Mouse (Mus musculus) CH12.LX (cell line): Measurements from ENCODE around the gene Ccdc183. TPM values are rescaled to one million over a fixed set of nuclear protein-coding genes. Genes with fewer than 3 reads are reported as not detected.

Experiments used
- DNase-seq: peaks from one replicate; pipeline ENCODE4 v3.0.0-alpha.2; 2013; ENCODE audit errors: extremely low read depth
- H3K27ac ChIP-seq: 2 replicates; pipeline ENCODE4 v1.5.1; 2012; ENCODE audit warnings: low read depth, mild to moderate bottlenecking, control low read depth, moderate library complexity; ENCODE audit not compliant: insufficient read depth
- H3K27me3 ChIP-seq: replicated peaks from 2 replicates; pipeline ENCODE3; 2012; ENCODE audit warnings: inconsistent platforms
- H3K36me3 ChIP-seq, 2 experiments: replicated peaks in 1 of 2; 2 replicates each; pipeline versions ENCODE3 to v1.6.1; 2012; ENCODE audit warnings: inconsistent platforms in 1 of 2, low read length in 1 of 2, mild to moderate bottlenecking in 1 of 2, mixed read lengths in 1 of 2, moderate library complexity in 1 of 2; ENCODE audit not compliant: control insufficient read depth in 1 of 2, insufficient read depth in 1 of 2
- H3K4me1 ChIP-seq, 2 experiments: 2 replicates each; pipeline ENCODE4 v1.6.1; 2012; ENCODE audit warnings: inconsistent platforms in 1 of 2, moderate library complexity in 1 of 2; ENCODE audit not compliant: insufficient read depth in 2 of 2, control insufficient read depth in 1 of 2
- H3K4me2 ChIP-seq: 2 replicates; pipeline ENCODE4 v1.6.1; 2012; ENCODE audit warnings: low read depth, mild to moderate bottlenecking, control low read depth; ENCODE audit not compliant: poor library complexity, insufficient read depth, severe bottlenecking
- H3K4me3 ChIP-seq, 3 experiments: fragments of 150-350 bp in 1 of 3; sonication (generic) in 1 of 3; replicated peaks in 1 of 3; 2 replicates each; pipeline versions ENCODE3 to v1.5.1; 2011 to 2012; ENCODE audit warnings: low read depth in 2 of 3, low read length in 2 of 3, mild to moderate bottlenecking in 2 of 3, moderate library complexity in 2 of 3, control low read depth in 1 of 3, improper control_type of control experiment in 1 of 3, inconsistent platforms in 1 of 3, mixed read lengths in 1 of 3; ENCODE audit not compliant: poor library complexity in 1 of 3
- H3K79me2 ChIP-seq: replicated peaks from 2 replicates; pipeline ENCODE4 v1.6.1; 2012; ENCODE audit warnings: mild to moderate bottlenecking, moderate library complexity; ENCODE audit not compliant: control insufficient read depth, poor library complexity, insufficient read depth, severe bottlenecking; ENCODE audit errors: extremely low read depth
- H3K9ac ChIP-seq: 2 replicates; pipeline ENCODE4 v1.6.1; 2012; ENCODE audit warnings: low read depth, mild to moderate bottlenecking, control low read depth, moderate library complexity; ENCODE audit not compliant: insufficient read depth
- H3K9me3 ChIP-seq: replicated peaks from 2 replicates; pipeline ENCODE3; 2012; ENCODE audit warnings: low read length, inconsistent platforms, mixed read lengths
- BHLHE40 ChIP-seq: IDR thresholded peaks from 2 replicates; pipeline ENCODE4 v1.6.1; 2011; ENCODE audit warnings: mild to moderate bottlenecking, low read depth, low read length, improper control_type of control experiment
- CHD1 ChIP-seq: IDR thresholded peaks from 2 replicates; pipeline ENCODE4 v1.6.1; 2012; ENCODE audit warnings: low read depth, low read length, improper control_type of control experiment, inconsistent platforms
- CHD2 ChIP-seq: IDR thresholded peaks from 2 replicates; pipeline ENCODE4 v1.6.1; 2011; ENCODE audit warnings: low read length, improper control_type of control experiment
- CTCF ChIP-seq, 2 experiments: IDR thresholded peaks in 1 of 2; conservative IDR thresholded peaks in 1 of 2; 2 replicates each; pipeline ENCODE4 v1.5.1; 2011 to 2012; ENCODE audit warnings: low read depth in 2 of 2, low read length in 2 of 2, improper control_type of control experiment in 1 of 2, inconsistent platforms in 1 of 2, mild to moderate bottlenecking in 1 of 2, moderate library complexity in 1 of 2
- E2F4 ChIP-seq: IDR thresholded peaks from 2 replicates; pipeline ENCODE4 v1.6.1; 2011; ENCODE audit warnings: low read depth, low read length, improper control_type of control experiment; ENCODE audit not compliant: insufficient replicate concordance
- ELF1 ChIP-seq: IDR thresholded peaks from 2 replicates; pipeline ENCODE4 v1.6.1; 2014; ENCODE audit warnings: low read depth, mild to moderate bottlenecking, inconsistent platforms, low read length, improper control_type of control experiment
- EP300 ChIP-seq: IDR thresholded peaks from 2 replicates; pipeline ENCODE4 v1.6.1; 2011; ENCODE audit warnings: low read length, improper control_type of control experiment
- ETS1 ChIP-seq: conservative IDR thresholded peaks from 2 replicates; pipeline ENCODE4 v1.6.1; 2012; ENCODE audit warnings: low read depth, mild to moderate bottlenecking, inconsistent platforms, low read length, improper control_type of control experiment, moderate library complexity
- GABPA ChIP-seq: IDR thresholded peaks from 2 replicates; pipeline ENCODE4 v1.6.1; 2012; ENCODE audit warnings: low read depth, low read length, improper control_type of control experiment, inconsistent platforms; ENCODE audit not compliant: insufficient replicate concordance
- HCFC1 ChIP-seq: IDR thresholded peaks from 2 replicates; pipeline ENCODE4 v1.6.1; 2012; ENCODE audit warnings: low read depth, mild to moderate bottlenecking, inconsistent platforms, low read length, improper control_type of control experiment
- IRF4 ChIP-seq: IDR thresholded peaks from 2 replicates; pipeline ENCODE4 v1.6.1; 2014; ENCODE audit warnings: low read depth, mild to moderate bottlenecking, inconsistent platforms, low read length, improper control_type of control experiment
- JUN ChIP-seq: IDR thresholded peaks from 2 replicates; pipeline ENCODE4 v1.6.1; 2011; ENCODE audit warnings: low read depth, mild to moderate bottlenecking, low read length, improper control_type of control experiment, moderate library complexity; ENCODE audit not compliant: insufficient read depth
- JUND ChIP-seq: conservative IDR thresholded peaks from 2 replicates; pipeline ENCODE4 v1.6.1; 2011; ENCODE audit warnings: low read depth, low read length, improper control_type of control experiment
- KAT2A ChIP-seq: IDR thresholded peaks from 2 replicates; pipeline ENCODE4 v1.6.1; 2012; ENCODE audit warnings: low read length, improper control_type of control experiment, inconsistent platforms; ENCODE audit not compliant: insufficient replicate concordance
- MAFK ChIP-seq: IDR thresholded peaks from 2 replicates; pipeline ENCODE4 v1.6.1; 2011; ENCODE audit warnings: low read length, improper control_type of control experiment; ENCODE audit not compliant: insufficient replicate concordance
- MAX ChIP-seq: IDR thresholded peaks from 2 replicates; pipeline ENCODE4 v1.6.1; 2011; ENCODE audit warnings: low read length, improper control_type of control experiment
- MAZ ChIP-seq: IDR thresholded peaks from 2 replicates; pipeline ENCODE4 v1.6.1; 2012; ENCODE audit warnings: low read depth, mild to moderate bottlenecking, inconsistent platforms, low read length, improper control_type of control experiment, moderate library complexity
- MEF2A ChIP-seq: IDR thresholded peaks from 2 replicates; pipeline ENCODE4 v1.6.1; 2014; ENCODE audit warnings: low read depth, mild to moderate bottlenecking, inconsistent platforms, low read length, improper control_type of control experiment, borderline replicate concordance
- MXI1 ChIP-seq: IDR thresholded peaks from 2 replicates; pipeline ENCODE4 v1.6.1; 2011; ENCODE audit warnings: mild to moderate bottlenecking, low read depth, low read length, improper control_type of control experiment
- MYC ChIP-seq: IDR thresholded peaks from 2 replicates; pipeline ENCODE4 v1.6.1; 2011; ENCODE audit warnings: low read depth, mild to moderate bottlenecking, improper control_type of control experiment, low read length
- NELFE ChIP-seq: IDR thresholded peaks from 2 replicates; pipeline ENCODE4 v1.6.1; 2011; ENCODE audit warnings: low read depth, low read length, improper control_type of control experiment
- NRF1 ChIP-seq: IDR thresholded peaks from 2 replicates; pipeline ENCODE4 v1.6.1; 2014; ENCODE audit warnings: low read depth, mild to moderate bottlenecking, inconsistent platforms, low read length, improper control_type of control experiment, moderate library complexity
- PAX5 ChIP-seq: IDR thresholded peaks from 2 replicates; pipeline ENCODE4 v1.6.1; 2012; ENCODE audit warnings: low read length, inconsistent platforms, mixed read lengths
- POLR2A ChIP-seq: IDR thresholded peaks from 2 replicates; pipeline ENCODE4 v1.6.1; 2011; ENCODE audit warnings: low read depth, mild to moderate bottlenecking, improper control_type of control experiment, low read length
- POLR2AphosphoS2 ChIP-seq: IDR thresholded peaks from 2 replicates; pipeline ENCODE4 v1.6.1; 2011; ENCODE audit warnings: low read depth, low read length, improper control_type of control experiment
- RAD21 ChIP-seq: IDR thresholded peaks from 2 replicates; pipeline ENCODE4 v1.6.1; 2011; ENCODE audit warnings: low read depth, mild to moderate bottlenecking, low read length, improper control_type of control experiment, moderate library complexity
- RCOR1 ChIP-seq: conservative IDR thresholded peaks from 2 replicates; pipeline ENCODE4 v1.6.1; 2012; ENCODE audit warnings: low read depth, mild to moderate bottlenecking, inconsistent platforms, low read length, improper control_type of control experiment
- SIN3A ChIP-seq: IDR thresholded peaks from 2 replicates; pipeline ENCODE4 v1.6.1; 2012; ENCODE audit warnings: low read length, improper control_type of control experiment, inconsistent platforms
- SMC3 ChIP-seq: IDR thresholded peaks from 2 replicates; pipeline ENCODE4 v1.6.1; 2011; ENCODE audit warnings: low read depth, low read length, improper control_type of control experiment
- TBP ChIP-seq: conservative IDR thresholded peaks from 2 replicates; pipeline ENCODE4 v1.6.1; 2011; ENCODE audit warnings: low read depth, low read length, improper control_type of control experiment
- TCF12 ChIP-seq: IDR thresholded peaks from 2 replicates; pipeline ENCODE4 v1.6.1; 2014; ENCODE audit warnings: low read depth, mild to moderate bottlenecking, inconsistent platforms, low read length, improper control_type of control experiment
- UBTF ChIP-seq: IDR thresholded peaks from 2 replicates; pipeline ENCODE4 v1.6.1; 2012; ENCODE audit warnings: low read depth, mild to moderate bottlenecking, inconsistent platforms, low read length, improper control_type of control experiment, moderate library complexity
- USF1 ChIP-seq: IDR thresholded peaks from 2 replicates; pipeline ENCODE4 v1.6.1; 2014; ENCODE audit warnings: low read depth, mild to moderate bottlenecking, inconsistent platforms, low read length, improper control_type of control experiment
- USF2 ChIP-seq: conservative IDR thresholded peaks from 2 replicates; pipeline ENCODE4 v1.6.1; 2011; ENCODE audit warnings: low read depth, low read length, improper control_type of control experiment
- ZC3H11A ChIP-seq: IDR thresholded peaks from 2 replicates; pipeline ENCODE4 v1.6.1; 2012; ENCODE audit warnings: low read depth, mild to moderate bottlenecking, inconsistent platforms, low read length, improper control_type of control experiment
- ZKSCAN1 ChIP-seq: IDR thresholded peaks from 2 replicates; pipeline ENCODE4 v1.6.1; 2012; ENCODE audit warnings: low read depth, inconsistent platforms, low read length, improper control_type of control experiment, borderline replicate concordance
- ZMIZ1 ChIP-seq: IDR thresholded peaks from 2 replicates; pipeline ENCODE4 v1.6.1; 2012; ENCODE audit warnings: low read depth, mild to moderate bottlenecking, inconsistent platforms, low read length, improper control_type of control experiment
- ZNF384 ChIP-seq: IDR thresholded peaks from 2 replicates; pipeline ENCODE4 v1.6.1; 2012; ENCODE audit warnings: low read depth, low read length, improper control_type of control experiment, inconsistent platforms
- dilution Hi-C: fragments of 300-500 bp; cut with MboI; formaldehyde crosslinking; loops from 2 replicates; pipeline ENCODE4 v1.14.3; 2020; ENCODE audit warnings: low sequenced_read_pairs; ENCODE audit not compliant: extremely low pct_unique_long_range_greater_than_20kb, extremely low pct_ligation_motif_present
- in situ Hi-C: fragments of 300-500 bp; cut with MboI; formaldehyde crosslinking; loops from 3 replicates; pipeline ENCODE4 v1.14.3; 2019; ENCODE audit warnings: low sequenced_read_pairs, low pct_ligation_motif_present, low pct_unique_long_range_greater_than_20kb, mixed read lengths
- polyA plus RNA-seq: library from polyadenylated mRNA; unstranded; fragments of >175 nt; gene quantifications from 2 replicates; pipeline ENCODE4 v1.2.1, GENCODE M21; 2012; ENCODE audit warnings: low read depth; ENCODE audit not compliant: insufficient read length
- total RNA-seq, 2 experiments: library from RNA; depleted of rRNA; stranded (reverse); fragments of 300-350 nt in 1 of 2; fragments of >200 nt in 1 of 2; gene quantifications; 2 replicates each; pipeline ENCODE4 v1.2.3; 2012 to 2014

Ccdc183 gene
- total and polyA plus RNA-seq, 3 experiments = 0.13 TPM; not detected in 2

DNA sequence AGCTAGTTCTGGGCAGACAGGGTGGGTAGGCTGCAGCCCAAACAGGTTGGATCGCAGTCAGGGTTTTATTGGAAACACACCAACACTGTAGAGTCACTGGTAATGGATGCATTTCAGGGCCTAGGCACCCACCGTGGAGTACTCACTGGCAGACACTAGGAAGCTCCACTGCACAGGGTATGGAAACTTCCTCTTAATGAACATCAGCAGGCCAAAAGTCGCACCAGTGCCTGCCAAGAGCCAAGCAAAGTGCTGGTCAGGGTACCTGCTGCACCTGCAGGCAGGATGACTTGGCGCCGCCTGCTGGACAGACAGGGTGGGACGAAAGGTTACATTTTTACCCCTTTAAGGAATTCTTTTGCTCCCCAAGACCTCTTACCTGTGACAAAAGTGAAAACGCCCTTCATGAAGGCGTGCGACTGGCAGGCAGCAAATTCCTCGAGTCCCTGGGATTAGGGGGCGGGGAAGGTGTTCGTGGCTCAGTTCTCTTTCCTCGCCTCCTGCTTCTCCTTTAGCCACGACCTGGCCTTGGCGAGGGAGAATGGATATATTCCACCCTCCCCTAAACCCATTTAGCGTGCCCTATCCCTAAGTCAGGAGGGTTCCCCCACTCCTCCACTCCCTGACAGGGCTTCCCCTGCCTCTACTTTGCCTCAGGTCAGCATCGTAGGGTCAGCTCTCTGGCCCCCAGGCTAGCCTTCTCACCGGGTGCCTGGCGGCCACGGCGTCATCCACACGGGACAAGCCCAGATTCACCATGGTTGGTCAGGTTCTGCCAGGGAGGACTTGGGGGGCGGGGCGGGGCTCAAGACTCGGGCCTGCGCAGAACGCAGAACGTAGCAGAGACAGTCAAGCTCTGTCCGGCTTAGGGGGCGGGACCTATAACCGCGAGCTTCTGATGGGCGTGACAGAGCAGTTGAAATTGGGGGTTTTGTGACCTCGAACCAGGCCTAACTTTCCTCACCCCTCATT is 4.0 kb upstream of the Ccdc183 start, which contains the start of gene Tmem141:
Gene Tmem141, minus strand, starts transcription at position 777 of the 972 bp plus-strand sequence.
- Histone ChIP-seq H3K9me3 (no peaks in the 10 kb centered on the region), H3K79me2 (no peaks in the 10 kb centered on the region), H3K27me3 (peaks cover 42% of the 10 kb centered on the region), H3K27ac (no peak within 1 kb of the TSS), H3K4me3 (peak within 1 kb of the TSS; percentile 52 to 60 (median 56)), H3K4me1 (peaks cover 0 to 10% of the 10 kb centered on the region in 2 experiments; a peak in 2 of 4 replicates), H3K4me2 (peak within 1 kb of the TSS; percentile 82), H3K9ac (peak within 1 kb of the TSS; percentile 51; the same call in 1 of the 2 replicates), H3K36me3 (peaks cover 0 to 3% of the 10 kb centered on the region in 2 experiments)
- peak; percentile 80 for DNase-seq
- in situ Hi-C loops (no loop called here), dilution Hi-C loops (no loop called here)
- TF ChIP-seq KAT2A (no peak), TCF12 (peak; percentile 35; the same call in 1 of the 2 replicates), JUN (no peak), POLR2A (peak; percentile 56; the same call in 1 of the 2 replicates), TBP (no peak), CTCF (conservative IDR thresholded peaks at IDR 0.05 in 1 of 2, IDR thresholded peaks at IDR 0.05 in 1 of 2; ENCODE audit: low read depth in 2 of 2, low read length in 2 of 2) (peak; percentile 69 to 74), ZC3H11A (no peak), CHD2 (no peak), USF2 (no peak), MAZ (no peak), RAD21 (peak; percentile 38), ETS1 (no peak), MAFK (no peak), USF1 (no peak), ZNF384 (no peak), SMC3 (peak; percentile 54), BHLHE40 (no peak), NELFE (no peak), MYC (no peak), POLR2AphosphoS2 (no peak), MEF2A (no peak), MAX (no peak), MXI1 (no peak), RCOR1 (no peak), GABPA (no peak), ELF1 (no peak), E2F4 (no peak), JUND (no peak), NRF1 (peak; percentile 87), ZMIZ1 (no peak), EP300 (no peak), ZKSCAN1 (no peak), CHD1 (no peak), HCFC1 (no peak), UBTF (no peak), IRF4 (peak; percentile 27; the same call in 1 of the 2 replicates), SIN3A (no peak), PAX5 (no peak)
